Mouse (Mus musculus): ENCODE measurements at regions not wholly inside any gene's neighbourhood (a gene's known extent, or its start where the extent isn't known, plus 50 kb on each side); places are given as distances from the start of the nearest gene placed in this dataset.

GRCm38 (mm10) chr14:76911271-76911670 is 125.3 kb upstream of the Ccdc122 start:
- no peak for TF ChIP-seq POLR2A (IDR thresholded peaks at IDR 0.05; ENCODE audit: insufficient read depth, low read depth, low read length)
- no peak for TF ChIP-seq CTCF (IDR thresholded peaks at IDR 0.05; ENCODE audit: insufficient read depth, low read depth, low read length)

All from olfactory bulb, adult 2 months (tissue).